Comparison of ENCODE assay signal across 9 mouse cellular contexts in the genomic region with DNA sequence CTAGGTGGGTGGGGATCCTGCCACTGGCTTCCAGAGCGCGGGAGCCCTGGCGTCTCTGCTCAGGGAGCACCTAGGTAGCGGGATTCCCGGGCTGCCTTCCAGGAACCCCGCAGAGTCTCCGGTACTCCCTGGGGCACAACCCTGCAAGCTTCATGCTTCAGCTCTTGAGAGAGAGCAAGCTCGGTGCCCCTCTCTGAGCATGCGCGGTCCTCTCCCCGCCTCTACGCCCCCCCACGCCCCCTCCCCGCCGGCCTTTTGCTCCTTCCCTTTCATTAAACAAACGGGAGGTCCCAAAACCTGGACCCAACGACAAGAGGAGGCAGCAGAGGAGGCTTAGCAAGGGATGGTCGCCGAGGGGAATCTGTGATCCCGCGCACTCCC. TPM values are rescaled to one million over a fixed set of nuclear protein-coding genes. Genes with fewer than 3 reads are reported as not detected.
DNase-seq lines count a peak whose midpoint lies in the region; ATAC-seq and TF ChIP-seq lines count a peak whose summit lies in the region.
"Had no signal": no experiment of that assay in that cellular context is flagged by ENCODE, and none has a peak within 500 bp of the region (broad histone marks: within the 10 kb centered on the region; RNA-seq: fewer than 3 reads in every experiment).

A gene (plus strand): TSS at position 253 of the 381 bp plus-strand sequence.

- H3K4me2 ChIP-seq in forebrain, embryonic 13.5 days, result peak within 1 kb of the TSS; percentile 81
- peak within 1 kb of the TSS; percentile 99 for H3K4me2 ChIP-seq in limb, embryonic 13.5 days (replicated peaks)

- H3K9me3 ChIP-seq in forebrain, embryonic 13.5 days (replicated peaks), result no peaks in the 10 kb centered on the region
- H3K9me3 ChIP-seq in limb, embryonic 13.5 days, result no peaks in the 10 kb centered on the region

- WGBS in forebrain, embryonic 13.5 days, result under 1% methylated on average over 18 of the region's 21 CpGs
- 1% methylated on average over 21 of the region's 21 CpGs for WGBS in kidney, adult 2 months
- WGBS in limb, embryonic 13.5 days, result 0% methylated on average over 20 of the region's 21 CpGs

- TF ChIP-seq CTCF in kidney, adult 2 months (conservative IDR thresholded peaks at IDR 0.05; ENCODE audit: insufficient read depth, insufficient read length, low read depth, low read length), result no peak

- no peaks in the 10 kb centered on the region for H3K27me3 ChIP-seq in forebrain, embryonic 13.5 days
- H3K27me3 ChIP-seq in kidney, adult 2 months (replicated peaks; ENCODE audit: control insufficient read depth, insufficient read depth, low read length), result no peaks in the 10 kb centered on the region
- H3K27me3 ChIP-seq in limb, embryonic 13.5 days, result peaks cover 36% of the 10 kb centered on the region

- H3K4me3 ChIP-seq in brown adipose tissue, adult 24 weeks (ENCODE audit: insufficient read depth, low read depth, low read length), result peak within 1 kb of the TSS; percentile 11; the same call in 1 of the 2 replicates
- H3K4me3 ChIP-seq in forebrain, embryonic 13.5 days, result peak within 1 kb of the TSS; percentile 71
- H3K4me3 ChIP-seq in kidney, adult 2 months (ENCODE audit: insufficient read depth, low read depth, low read length), result peak within 1 kb of the TSS; percentile 63
- peak within 1 kb of the TSS; percentile 62 for H3K4me3 ChIP-seq in limb, embryonic 13.5 days

- no peaks in the 10 kb centered on the region for H3K4me1 ChIP-seq in brown adipose tissue, adult 24 weeks (ENCODE audit: control insufficient read depth, insufficient read depth, insufficient read length, low read length)
- H3K4me1 ChIP-seq in forebrain, embryonic 13.5 days, result peaks cover 36% of the 10 kb centered on the region
- 0 out of 2 replicates have a peak, but pooled peaks cover 2% of the 10 kb centered on the region for H3K4me1 ChIP-seq in kidney, adult 2 months (ENCODE audit: control insufficient read depth, insufficient read depth, low read length)
- H3K4me1 ChIP-seq in limb, embryonic 13.5 days, result peaks cover 14% of the 10 kb centered on the region

- peak within 1 kb of the TSS; percentile 83 for H3K9ac ChIP-seq in forebrain, embryonic 13.5 days
- H3K9ac ChIP-seq in limb, embryonic 13.5 days, result peak within 1 kb of the TSS; percentile 76

- H3K36me3 ChIP-seq in forebrain, embryonic 13.5 days (ENCODE audit: poor library complexity, severe bottlenecking), result no peaks in the 10 kb centered on the region
- H3K36me3 ChIP-seq in kidney, adult 2 months (ENCODE audit: control insufficient read depth, insufficient read depth, low read length), result no peaks in the 10 kb centered on the region
- H3K36me3 ChIP-seq in limb, embryonic 13.5 days, result no peaks in the 10 kb centered on the region

- no peak within 1 kb of the TSS for H3K27ac ChIP-seq in brown adipose tissue, adult 24 weeks (replicated peaks; ENCODE audit: low read depth, low read length)
- H3K27ac ChIP-seq in forebrain, embryonic 13.5 days, result peak within 1 kb of the TSS; percentile 85
- H3K27ac ChIP-seq in kidney, adult 2 months (ENCODE audit: insufficient read depth, low read depth, low read length), result no peak within 1 kb of the TSS; the same call in 1 of the 2 replicates
- no peak within 1 kb of the TSS for H3K27ac ChIP-seq in limb, embryonic 13.5 days

- no peak for TF ChIP-seq POLR2A in kidney, adult 2 months (IDR thresholded peaks at IDR 0.05; ENCODE audit: low read depth, low read length)

- DNase-seq in adrenal gland, adult 2 months, result peak; percentile 15
- DNase-seq in adrenal gland, adult 8-10 months, result no peak
- DNase-seq in kidney, adult 2 months, result peak; percentile 10
- DNase-seq in retina, postnatal 1 day, result peak; percentile 91
- no peak for DNase-seq in thymus, adult 18-20 months

- ATAC-seq in forebrain, embryonic 13.5 days, result peak; percentile 88
- ATAC-seq in limb, embryonic 13.5 days (ENCODE audit: low FRiP score, low read depth), result peak; percentile 88

RNA-seq across cellular contexts. Expression of the gene that starts here (rescaled TPM):
- total RNA-seq in adrenal gland, adult 2 months (2021), result not detected
- not detected in 2 replicates for polyA plus RNA-seq in adrenal gland, adult 2 months (2012; rRNA removed)
- under 1 TPM in 2 of 4 experiments, not detected in 2; 0.09 to 0.10 TPM for total RNA-seq in adrenal gland, adult 8-10 months (2022)
- polyA plus RNA-seq in brown adipose tissue, adult 24 weeks (2012; ENCODE audit: insufficient read depth, insufficient read length, missing spikeins), result not detected in 2 replicates
- 30.2 and 32.9 TPM in 2 replicates for polyA plus RNA-seq in forebrain, embryonic 13.5 days (2015; fragmentation: Nextera tagmentation; extraction: Ambion mirVana)
- 0.77 and 0.88 TPM in 2 replicates for polyA plus RNA-seq in kidney, adult 2 months (2012; rRNA removed)
- polyA plus RNA-seq in limb, embryonic 13.5 days (2015; fragmentation: Nextera tagmentation; extraction: Ambion mirVana), result 3.7 and 3.9 TPM in 2 replicates
- total RNA-seq: hematopoietic stem cell, adult 5-6 weeks had no signal

Comparison
In these comparisons a context has a peak if more than half of its experiments do, and no peak if none do; other contexts are left out.
1. Peak in DNase-seq in adrenal gland, adult 2 months; RNA of the gene not detected or under 1 TPM.
2. Peak in DNase-seq and H3K4me3 ChIP-seq in kidney, adult 2 months; RNA of the gene not detected or under 1 TPM.
3. H3K4me3 ChIP-seq: peak in every context shown above with its lines; median percentile 71 in forebrain, embryonic 13.5 days; 63 in kidney, adult 2 months; 62 in limb, embryonic 13.5 days; 11 in brown adipose tissue, adult 24 weeks.